Mouse (Mus musculus): ENCODE results near the gene Rnf182. TPM values are rescaled to one million over a fixed set of nuclear protein-coding genes. Genes with fewer than 3 reads are reported as not detected.

The Rnf182 gene
- not detected for polyA plus RNA-seq (2014; fragmentation: Illumina TruSeq; extraction: RNeasy Lipid Tissue Mini Kit (QIAGEN cat#74804); ENCODE audit: low read depth, low replicate concordance)

DNA sequence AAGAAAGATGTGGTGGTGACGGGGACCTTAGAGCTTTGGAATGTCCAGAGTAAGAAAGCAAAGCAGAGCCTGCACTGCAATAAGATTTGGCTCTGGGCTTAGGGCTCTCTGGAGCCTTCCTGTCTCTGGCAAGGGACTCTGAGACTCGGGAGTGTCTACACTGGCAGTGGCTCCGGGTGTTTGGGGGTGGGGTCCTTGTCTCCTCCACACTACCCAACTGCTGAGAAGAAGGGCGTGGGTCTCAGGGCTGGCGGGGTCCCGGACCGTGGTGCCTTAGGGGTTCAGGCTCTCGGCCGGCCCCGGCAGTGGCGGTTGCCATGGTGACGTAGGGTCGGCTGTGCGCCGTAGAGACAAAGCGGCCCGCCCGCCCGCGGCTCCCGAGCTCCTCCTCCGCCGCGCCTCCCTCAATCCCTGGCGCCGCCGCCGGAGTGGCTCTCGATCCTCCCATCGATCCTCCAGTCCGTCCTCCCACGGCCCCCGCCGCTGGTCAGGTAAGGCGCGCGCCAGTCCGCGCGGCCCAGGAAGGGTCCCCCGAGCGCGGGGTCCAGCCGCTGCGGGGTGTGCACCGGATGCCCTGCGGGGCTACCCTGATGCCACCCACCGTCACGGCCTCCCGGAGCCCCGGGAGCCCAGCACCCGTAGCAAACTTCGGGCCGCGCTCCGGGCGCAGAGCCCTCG, at the start of gene Rnf182:
TSS of gene Rnf182 (plus strand) at position 134 of the 678 bp plus-strand sequence.

Other genes starting within 250 kb of the Rnf182 start
- gene Nol7, start 217.3 kb upstream of the Rnf182 start, polyA plus RNA-seq (2014; fragmentation: Illumina TruSeq; extraction: RNeasy Lipid Tissue Mini Kit (QIAGEN cat#74804); ENCODE audit: low read depth, low replicate concordance), result 153 TPM
- gene Ranbp9, start 134.4 kb upstream of the Rnf182 start, polyA plus RNA-seq (2014; fragmentation: Illumina TruSeq; extraction: RNeasy Lipid Tissue Mini Kit (QIAGEN cat#74804); ENCODE audit: low read depth, low replicate concordance), result 40.0 TPM
- 43.5 TPM for gene Mcur1, start 55.5 kb upstream of the Rnf182 start, polyA plus RNA-seq (2014; fragmentation: Illumina TruSeq; extraction: RNeasy Lipid Tissue Mini Kit (QIAGEN cat#74804); ENCODE audit: low read depth, low replicate concordance)
- 5.0 TPM for gene Cd83, start 169.1 kb downstream of the Rnf182 start, polyA plus RNA-seq (2014; fragmentation: Illumina TruSeq; extraction: RNeasy Lipid Tissue Mini Kit (QIAGEN cat#74804); ENCODE audit: low read depth, low replicate concordance)